Mouse (Mus musculus) thymus, adult 2 months (tissue): ENCODE data around the gene Zmiz1.

Experiments
- CTCF ChIP-seq: fragments of 200-500 bp; IDR thresholded peaks from 2 replicates; pipeline ENCODE4 v1.5.1; 2012; ENCODE audit warnings: mild to moderate bottlenecking, control low read depth, low read length, moderate library complexity, borderline replicate concordance; ENCODE audit not compliant: control insufficient read depth, poor library complexity, insufficient read depth; ENCODE audit errors: extremely low read depth
- POLR2A ChIP-seq: fragments of 200-500 bp; IDR thresholded peaks from 2 replicates; pipeline ENCODE4 v1.6.1; 2012; ENCODE audit warnings: mild to moderate bottlenecking, low read length, control low read depth, moderate library complexity; ENCODE audit not compliant: control insufficient read depth, poor library complexity, insufficient read depth; ENCODE audit errors: extremely low read depth

DNA sequence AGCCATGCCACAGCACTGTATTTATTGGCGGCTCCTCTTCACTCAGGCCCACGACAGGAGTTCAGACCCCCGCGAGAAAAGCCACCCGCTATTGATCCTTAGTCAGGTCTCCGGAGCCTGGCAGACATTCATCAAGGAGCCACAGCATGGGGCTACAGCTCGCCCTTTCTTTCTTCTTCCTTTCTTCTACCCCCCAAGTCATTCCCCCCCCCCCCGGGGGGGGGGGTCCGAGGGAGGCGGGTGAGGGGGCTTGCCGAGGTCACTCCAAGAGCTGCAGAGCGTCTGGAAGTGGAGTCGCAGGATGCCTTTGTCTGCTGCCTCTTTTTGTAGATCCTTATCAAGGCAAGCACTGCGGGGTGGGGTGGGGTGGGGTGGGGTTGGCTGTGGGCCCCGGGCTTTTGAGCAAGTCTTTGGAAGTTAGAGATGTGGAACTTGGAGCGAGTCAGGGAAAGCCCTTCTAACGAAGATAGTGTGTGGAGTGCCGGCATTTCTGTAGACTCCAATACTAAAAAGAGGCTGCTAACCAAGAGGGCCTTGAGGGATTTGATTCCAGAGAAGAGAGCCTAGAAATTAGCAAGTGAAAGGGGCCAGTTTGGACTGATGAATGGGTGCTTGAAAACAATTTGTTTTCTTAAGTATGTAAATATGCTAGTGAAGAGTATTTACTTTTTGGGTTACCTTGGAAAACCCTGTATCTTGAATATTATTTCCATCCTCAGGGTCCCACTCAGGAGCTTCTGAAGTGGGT lies 145.6 kb downstream of the Zmiz1 start:
- TF ChIP-seq CTCF (no peak), POLR2A (no peak)
